Comparison of ENCODE assay signal across 18 mouse cellular contexts in the genomic region with DNA sequence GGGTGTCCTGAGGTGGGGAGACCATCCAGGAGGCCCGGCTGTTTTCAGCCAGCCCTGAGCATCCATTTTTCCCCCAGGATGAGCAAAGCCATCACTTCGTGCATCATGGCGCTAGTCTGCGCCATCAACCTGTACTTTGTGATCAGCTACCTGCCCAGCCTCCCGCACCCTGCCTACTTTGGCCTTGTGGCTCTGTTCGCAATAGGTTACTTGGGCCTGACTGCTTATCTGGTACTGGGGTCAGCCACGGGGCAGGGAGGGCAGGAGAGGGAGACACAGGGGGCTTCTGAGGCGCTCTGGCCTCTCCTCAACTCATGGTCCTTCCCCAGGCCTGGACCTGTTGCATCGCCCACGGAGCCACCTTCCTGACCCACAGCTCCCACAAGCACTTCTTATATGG. TPM values are rescaled to one million over a fixed set of nuclear protein-coding genes. Genes with fewer than 3 reads are reported as not detected.
"Had no signal": no experiment of that assay in that cellular context is flagged by ENCODE, and none has a peak within 500 bp of the region (broad histone marks: within the 10 kb centered on the region; RNA-seq: fewer than 3 reads in every experiment).

No protein-coding gene starts in this region.

- H3K9me3 ChIP-seq: limb, embryonic 15.5 days; liver, embryonic 15.5 days; neural tube, embryonic 12.5 days; stomach, embryonic 15.5 days had no signal

- H3K4me2 ChIP-seq: limb, embryonic 15.5 days; liver, embryonic 11.5 days; liver, embryonic 15.5 days; midbrain, embryonic 11.5 days; neural tube, embryonic 12.5 days; stomach, embryonic 15.5 days had no signal

- DNase-seq: kidney, adult 2 months; layer of hippocampus, adult 9-11 months; lung, adult 2 months; lung, postnatal 14 days; lung, postnatal 4 days; midbrain, embryonic 14.5 days; retina, postnatal 1 day; right cerebral cortex, postnatal 25 days; spleen, adult 18-20 months; thymus, postnatal 25 days had no signal

- H3K36me3 ChIP-seq: limb, embryonic 15.5 days; liver, embryonic 15.5 days; neural tube, embryonic 12.5 days; stomach, embryonic 15.5 days had no signal

- H3K4me3 ChIP-seq: layer of hippocampus, adult 2 months; limb, embryonic 15.5 days; liver, embryonic 15.5 days; neural tube, embryonic 12.5 days; stomach, embryonic 15.5 days had no signal

- H3K27me3 ChIP-seq: limb, embryonic 15.5 days; liver, embryonic 15.5 days; stomach, embryonic 15.5 days had no signal

- H3K27ac ChIP-seq: kidney, postnatal 0 days; layer of hippocampus, adult 2 months; limb, embryonic 15.5 days; liver, embryonic 15.5 days; neural tube, embryonic 12.5 days; stomach, embryonic 15.5 days had no signal

- H3K9ac ChIP-seq: limb, embryonic 15.5 days; liver, embryonic 15.5 days; neural tube, embryonic 12.5 days; stomach, embryonic 15.5 days had no signal

RNA-seq across cellular contexts. Expression of a gene that starts 23.2 kb away (rescaled TPM):
- polyA plus RNA-seq: liver, embryonic 15.5 days had no signal
